Mouse (Mus musculus) MEL (cell line): ENCODE data around the gene Mcfd2.

Experiments
- CHD2 ChIP-seq: IDR thresholded peaks from 2 replicates; pipeline ENCODE4 v1.6.1; 2011; ENCODE audit warnings: low read length, improper control_type of control experiment
- CTCF ChIP-seq, 3 experiments: IDR thresholded peaks in 2 of 3; conservative IDR thresholded peaks in 1 of 3; 2 replicates each; pipeline ENCODE4 v1.5.1; 2011 to 2012; ENCODE audit warnings: low read length in 3 of 3, low read depth in 2 of 3, mild to moderate bottlenecking in 2 of 3, improper control_type of control experiment in 1 of 3, inconsistent platforms in 1 of 3, mixed read lengths in 1 of 3, moderate library complexity in 1 of 3; ENCODE audit not compliant: control insufficient read depth in 1 of 3, insufficient read depth in 1 of 3, poor library complexity in 1 of 3, severe bottlenecking in 1 of 3
- EP300 ChIP-seq, 2 experiments: IDR thresholded peaks; 2 replicates each; pipeline ENCODE4 v1.6.1; 2011; ENCODE audit warnings: improper control_type of control experiment in 2 of 2, low read length in 2 of 2, low read depth in 1 of 2, mild to moderate bottlenecking in 1 of 2
- KAT2A ChIP-seq: conservative IDR thresholded peaks from 2 replicates; pipeline ENCODE4 v1.6.1; 2012; ENCODE audit warnings: low read depth, low read length, improper control_type of control experiment, inconsistent platforms
- MAX ChIP-seq: IDR thresholded peaks from 2 replicates; pipeline ENCODE4 v1.6.1; 2011; ENCODE audit warnings: low read length, improper control_type of control experiment
- MAZ ChIP-seq: IDR thresholded peaks from 2 replicates; pipeline ENCODE4 v1.6.1; 2012; ENCODE audit warnings: low read depth, mild to moderate bottlenecking, inconsistent platforms, low read length, improper control_type of control experiment
- MYC ChIP-seq: IDR thresholded peaks from 2 replicates; pipeline ENCODE4 v1.6.1; 2011; ENCODE audit warnings: low read depth, mild to moderate bottlenecking, low read length, improper control_type of control experiment, moderate library complexity
- POLR2A ChIP-seq, 2 experiments: IDR thresholded peaks; 2 replicates each; pipeline ENCODE4 v1.6.1; 2011 to 2012; ENCODE audit warnings: low read length in 2 of 2, mild to moderate bottlenecking in 2 of 2, control low read depth in 1 of 2, improper control_type of control experiment in 1 of 2, low read depth in 1 of 2, moderate library complexity in 1 of 2; ENCODE audit not compliant: control insufficient read depth in 1 of 2, insufficient read depth in 1 of 2, poor library complexity in 1 of 2
- RAD21 ChIP-seq: IDR thresholded peaks from 2 replicates; pipeline ENCODE4 v1.6.1; 2011; ENCODE audit warnings: mild to moderate bottlenecking, low read depth, low read length, improper control_type of control experiment
- SMC3 ChIP-seq: IDR thresholded peaks from 2 replicates; pipeline ENCODE4 v1.6.1; 2011; ENCODE audit warnings: low read depth, low read length, improper control_type of control experiment
- ZC3H11A ChIP-seq: IDR thresholded peaks from 2 replicates; pipeline ENCODE4 v1.6.1; 2012; ENCODE audit warnings: low read depth, mild to moderate bottlenecking, inconsistent platforms, low read length, improper control_type of control experiment

- TF ChIP-seq MAX: peak; percentile 87
- TF ChIP-seq RAD21: no peak
- TF ChIP-seq POLR2A (IDR thresholded peaks at IDR 0.05; ENCODE audit: control insufficient read depth in 1 of 2, insufficient read depth in 1 of 2, low read depth in 1 of 2, low read length in 2 of 2, poor library complexity in 1 of 2): peak; percentile 68 to 81; a peak in 3 of 4 replicates
- no peak for TF ChIP-seq CTCF (IDR thresholded peaks at IDR 0.05 in 2 of 3, conservative IDR thresholded peaks at IDR 0.05 in 1 of 3; ENCODE audit: control insufficient read depth in 1 of 3, insufficient read depth in 1 of 3, low read depth in 2 of 3, low read length in 3 of 3, poor library complexity in 1 of 3, severe bottlenecking in 1 of 3)
- TF ChIP-seq ZC3H11A: no peak
- TF ChIP-seq SMC3: no peak
- TF ChIP-seq MAZ: peak; percentile 48; the same call in 1 of the 2 replicates
- no peak for TF ChIP-seq EP300 (IDR thresholded peaks at IDR 0.05; ENCODE audit: low read depth in 1 of 2, low read length in 2 of 2)
- no peak for TF ChIP-seq KAT2A
- 0 out of 2 replicates have a peak, but pooled peaks have one; percentile 51 for TF ChIP-seq MYC
- no peak for TF ChIP-seq CHD2
These were observed at the start of gene Mcfd2 for GRCm38 (mm10) chr17:87265792-87266186.
